Mouse (Mus musculus) testis, adult 2 months (tissue): Measurements from ENCODE around the gene Taldo1.

Experiments used
- CTCF ChIP-seq: fragments of 200-500 bp; IDR thresholded peaks from 2 replicates; pipeline ENCODE4 v1.5.1; 2012; ENCODE audit warnings: low read depth, mild to moderate bottlenecking, inconsistent platforms, low read length, moderate library complexity; ENCODE audit not compliant: control insufficient read depth, insufficient read depth, insufficient replicate concordance
- POLR2A ChIP-seq: fragments of 200-500 bp; IDR thresholded peaks from 2 replicates; pipeline ENCODE4 v1.6.1; 2012; ENCODE audit warnings: low read depth, mild to moderate bottlenecking, inconsistent platforms, low read length, moderate library complexity; ENCODE audit not compliant: control insufficient read depth

DNA sequence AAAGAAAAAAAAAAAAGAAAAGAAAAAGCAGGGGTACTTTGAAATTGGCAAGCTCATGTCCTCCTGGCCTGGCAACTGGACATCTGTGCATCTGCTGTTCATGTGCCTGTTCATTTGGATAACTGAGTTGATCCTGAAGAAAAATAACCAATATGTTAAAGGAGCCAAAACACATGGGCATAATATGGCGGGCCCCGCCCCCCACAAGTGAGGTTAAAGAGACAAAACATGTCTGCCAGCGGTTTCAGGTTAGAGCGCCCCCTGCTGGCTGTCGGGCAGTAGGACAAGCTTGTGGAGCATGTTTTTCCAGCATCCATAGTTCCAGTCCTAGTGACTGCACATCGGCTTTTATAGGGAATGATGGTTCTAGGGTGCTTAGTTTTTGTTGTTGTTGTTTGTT, 2.8 kb downstream of the Taldo1 start:
- TF ChIP-seq CTCF (peak; percentile 93), POLR2A (no peak)
